Mouse (Mus musculus) thymus, postnatal 36 days (tissue): ENCODE measurements around the gene Mtfp1.

ENCODE experiments used
- DNase-seq, 2 experiments: peaks; one replicate each; pipeline ENCODE4 v3.0.0; 2022; ENCODE audit warnings: mixed read lengths in 2 of 2

Mtfp1 gene

GRCm38 (mm10) chr11:4080219-4080618 is 15.0 kb downstream of the Mtfp1 start:
- peak; percentile 30 to 39 for DNase-seq

GRCm38 (mm10) chr11:4078267-4078933 is 16.8 kb downstream of the Mtfp1 start:
- no peak for DNase-seq

GRCm38 (mm10) chr11:4076633-4077032 is 18.6 kb downstream of the Mtfp1 start:
- DNase-seq: peak; percentile 30 to 39

GRCm38 (mm10) chr11:4069664-4070063 is 25.6 kb downstream of the Mtfp1 start:
- no peak for DNase-seq

GRCm38 (mm10) chr11:4064627-4065122 is 30.6 kb downstream of the Mtfp1 start, which contains the start of gene Sec14l3:
TSS of gene Sec14l3 (plus strand) at chr11:4064841.
- no peak for DNase-seq

- no peak for DNase-seq
Observed at GRCm38 (mm10) chr11:4062981-4063380, 32.3 kb downstream of the Mtfp1 start.

- no peak for DNase-seq
Observed at GRCm38 (mm10) chr11:4062523-4062922, 32.7 kb downstream of the Mtfp1 start.

- no peak for DNase-seq
Observed at GRCm38 (mm10) chr11:4060866-4061575, 34.2 kb downstream of the Mtfp1 start.

GRCm38 (mm10) chr11:4053586-4053985 is 41.7 kb downstream of the Mtfp1 start:
- peak; percentile 37 to 52 for DNase-seq

GRCm38 (mm10) chr11:4048438-4048837 is 46.8 kb downstream of the Mtfp1 start:
- DNase-seq: no peak

GRCm38 (mm10) chr11:4047766-4048165 is 47.5 kb downstream of the Mtfp1 start:
- DNase-seq: no peak

GRCm38 (mm10) chr11:4046526-4046925 is 48.7 kb downstream of the Mtfp1 start:
- DNase-seq: no peak

GRCm38 (mm10) chr11:4043081-4043480 is 52.2 kb downstream of the Mtfp1 start:
- DNase-seq: no peak
